11 mouse cellular contexts compared by ENCODE assay signal in genomic region chr7:145181376-145182034, GRCm38 (mm10). TPM values are rescaled to one million over a fixed set of nuclear protein-coding genes. Genes with fewer than 3 reads are reported as not detected.
DNase-seq lines count a peak whose midpoint lies in the region; ATAC-seq lines count a peak whose summit lies in the region.
"Had no signal": no experiment of that assay in that cellular context is flagged by ENCODE, and none has a peak within 500 bp of the region (broad histone marks: within the 10 kb centered on the region; RNA-seq: fewer than 3 reads in every experiment).

No protein-coding gene starts in this region.

- H3K4me1 ChIP-seq in hindbrain, embryonic 10.5 days (replicated peaks) = peaks cover 50% of the 10 kb centered on the region
- H3K4me1 ChIP-seq in hindbrain, embryonic 16.5 days (ENCODE audit: control insufficient read depth, insufficient read depth, low read depth, low read length) = peaks cover 6% of the 10 kb centered on the region
- H3K4me1 ChIP-seq in neural tube, embryonic 11.5 days (ENCODE audit: control insufficient read depth, insufficient read depth, low read length) = peaks cover 13% of the 10 kb centered on the region
- peaks cover 10% of the 10 kb centered on the region; the same call in 1 of the 2 replicates for H3K4me1 ChIP-seq in neural tube, embryonic 15.5 days
- peaks cover 37% of the 10 kb centered on the region for H3K4me1 ChIP-seq in forebrain, embryonic 13.5 days

- H3K4me2 ChIP-seq in hindbrain, embryonic 16.5 days (ENCODE audit: low read length) = no peak overlapping the region
- no peak overlapping the region for H3K4me2 ChIP-seq in neural tube, embryonic 11.5 days (ENCODE audit: low read depth)
- H3K4me2 ChIP-seq in neural tube, embryonic 15.5 days = no peak overlapping the region
- H3K4me2 ChIP-seq in forebrain, embryonic 13.5 days = no peak overlapping the region
- H3K4me2 ChIP-seq: heart, embryonic 15.5 days had no signal

- DNase-seq in hindbrain, embryonic 10.5 days (ENCODE audit: low spot score) = no peak
- DNase-seq in neural tube, embryonic 11.5 days (ENCODE audit: low spot score) = peak; percentile 44
- peak; percentile 25 to 42 for DNase-seq in lung, postnatal 4 days
- DNase-seq in natural killer cell, adult 2 months (ENCODE audit: low spot score in 2 of 2) = no peak
- DNase-seq: cerebellum, adult 18-20 months; liver had no signal

- ATAC-seq in hindbrain, embryonic 16.5 days = no peak
- ATAC-seq in neural tube, embryonic 11.5 days (ENCODE audit: insufficient read depth, low FRiP score, low TSS enrichment) = no peak
- no peak for ATAC-seq in neural tube, embryonic 15.5 days (ENCODE audit: low FRiP score)
- peak; percentile 28; the same call in 1 of the 2 replicates for ATAC-seq in forebrain, embryonic 13.5 days

- no peak overlapping the region for H3K4me3 ChIP-seq in hindbrain, embryonic 10.5 days
- no peak overlapping the region for H3K4me3 ChIP-seq in hindbrain, embryonic 16.5 days (ENCODE audit: low read length)
- H3K4me3 ChIP-seq in neural tube, embryonic 11.5 days (ENCODE audit: low read depth, low read length) = no peak overlapping the region
- no peak overlapping the region for H3K4me3 ChIP-seq in neural tube, embryonic 15.5 days (replicated peaks)
- H3K4me3 ChIP-seq in forebrain, embryonic 13.5 days = no peak overlapping the region
- H3K4me3 ChIP-seq: heart, embryonic 15.5 days had no signal

- no peaks in the 10 kb centered on the region for H3K9me3 ChIP-seq in hindbrain, embryonic 10.5 days
- H3K9me3 ChIP-seq in hindbrain, embryonic 16.5 days (ENCODE audit: control insufficient read depth, low read length) = no peaks in the 10 kb centered on the region
- no peaks in the 10 kb centered on the region for H3K9me3 ChIP-seq in neural tube, embryonic 11.5 days (ENCODE audit: control insufficient read depth, low read length)
- no peaks in the 10 kb centered on the region for H3K9me3 ChIP-seq in neural tube, embryonic 15.5 days (replicated peaks)
- no peaks in the 10 kb centered on the region for H3K9me3 ChIP-seq in forebrain, embryonic 13.5 days (replicated peaks)
- H3K9me3 ChIP-seq: heart, embryonic 15.5 days had no signal

- 77% methylated on average over 11 of the region's 11 CpGs for WGBS in hindbrain, embryonic 10.5 days
- WGBS in hindbrain, embryonic 16.5 days = 39% methylated on average over 11 of the region's 11 CpGs
- WGBS in neural tube, embryonic 11.5 days = 52% methylated on average over 11 of the region's 11 CpGs
- WGBS in neural tube, embryonic 15.5 days = 32% methylated on average over 11 of the region's 11 CpGs
- 39% methylated on average over 11 of the region's 11 CpGs for WGBS in forebrain, embryonic 13.5 days

- no peak overlapping the region for H3K9ac ChIP-seq in hindbrain, embryonic 16.5 days (ENCODE audit: low read depth, low read length)
- no peak overlapping the region for H3K9ac ChIP-seq in neural tube, embryonic 11.5 days (ENCODE audit: low read length)
- H3K9ac ChIP-seq in neural tube, embryonic 15.5 days (replicated peaks) = no peak overlapping the region
- H3K9ac ChIP-seq in forebrain, embryonic 13.5 days = no peak overlapping the region
- H3K9ac ChIP-seq: heart, embryonic 15.5 days had no signal

- no peaks in the 10 kb centered on the region for H3K36me3 ChIP-seq in hindbrain, embryonic 10.5 days
- no peaks in the 10 kb centered on the region for H3K36me3 ChIP-seq in hindbrain, embryonic 16.5 days (ENCODE audit: control insufficient read depth, insufficient read depth, low read length)
- no peaks in the 10 kb centered on the region for H3K36me3 ChIP-seq in neural tube, embryonic 11.5 days (ENCODE audit: control insufficient read depth, insufficient read depth, low read length)
- no peaks in the 10 kb centered on the region for H3K36me3 ChIP-seq in neural tube, embryonic 15.5 days
- no peaks in the 10 kb centered on the region for H3K36me3 ChIP-seq in forebrain, embryonic 13.5 days (ENCODE audit: poor library complexity, severe bottlenecking)
- H3K36me3 ChIP-seq: heart, embryonic 15.5 days had no signal

- H3K27me3 ChIP-seq in hindbrain, embryonic 10.5 days (ENCODE audit: insufficient read depth, poor library complexity, severe bottlenecking) = peaks cover 13% of the 10 kb centered on the region; the same call in 1 of the 2 replicates
- H3K27me3 ChIP-seq in hindbrain, embryonic 16.5 days (replicated peaks; ENCODE audit: control insufficient read depth, insufficient read depth, low read length) = no peaks in the 10 kb centered on the region
- no peaks in the 10 kb centered on the region for H3K27me3 ChIP-seq in neural tube, embryonic 11.5 days (ENCODE audit: control insufficient read depth, insufficient read depth, low read length)
- H3K27me3 ChIP-seq in neural tube, embryonic 15.5 days (replicated peaks) = peaks cover 3% of the 10 kb centered on the region; the same call in 1 of the 2 replicates
- no peaks in the 10 kb centered on the region for H3K27me3 ChIP-seq in forebrain, embryonic 13.5 days
- H3K27me3 ChIP-seq: heart, embryonic 15.5 days had no signal

- peak overlapping the region; percentile 54; the same call in 1 of the 2 replicates for H3K27ac ChIP-seq in hindbrain, embryonic 10.5 days
- no peak overlapping the region for H3K27ac ChIP-seq in hindbrain, embryonic 16.5 days (ENCODE audit: low read depth, low read length)
- H3K27ac ChIP-seq in neural tube, embryonic 11.5 days (ENCODE audit: low read depth, low read length) = no peak overlapping the region
- no peak overlapping the region for H3K27ac ChIP-seq in neural tube, embryonic 15.5 days (replicated peaks)
- H3K27ac ChIP-seq in forebrain, embryonic 13.5 days = peak overlapping the region; percentile 19
- H3K27ac ChIP-seq: heart, embryonic 15.5 days; kidney, postnatal 0 days had no signal

RNA-seq across cellular contexts. Expression of gene 1810010D01Rik, which starts 26.4 kb away (rescaled TPM):
- polyA plus RNA-seq in hindbrain, embryonic 10.5 days (2016; fragmentation: Nextera tagmentation; extraction: Ambion mirVana) = 0.19 and 0.37 TPM in 2 replicates
- polyA plus RNA-seq in hindbrain, embryonic 16.5 days (2015; fragmentation: Nextera tagmentation; extraction: Ambion mirVana) = not detected in 2 replicates
- polyA plus RNA-seq in neural tube, embryonic 11.5 days (2014; fragmentation: Nextera tagmentation; extraction: Ambion mirVana) = not detected in 2 replicates
- 0.59 TPM in 1 of 2 replicates, not detected in the other for polyA plus RNA-seq in neural tube, embryonic 15.5 days (2015; fragmentation: Nextera tagmentation; extraction: Ambion mirVana)
- 0.28 and 0.49 TPM in 2 replicates for polyA plus RNA-seq in forebrain, embryonic 13.5 days (2015; fragmentation: Nextera tagmentation; extraction: Ambion mirVana)
- polyA plus RNA-seq: heart, embryonic 15.5 days; kidney, postnatal 0 days had no signal

Comparison
In these comparisons a context has a peak if more than half of its experiments do, and no peak if none do; other contexts are left out.
1. H3K27ac ChIP-seq: peak in hindbrain, embryonic 10.5 days (single experiment) and forebrain, embryonic 13.5 days (single experiment); none in hindbrain, embryonic 16.5 days (single experiment), neural tube, embryonic 11.5 days (single experiment) and neural tube, embryonic 15.5 days (single experiment).
2. DNase-seq: peak in neural tube, embryonic 11.5 days (single experiment) and lung, postnatal 4 days (2 of 2); none in hindbrain, embryonic 10.5 days (single experiment) and natural killer cell, adult 2 months (0 of 2).